Mouse (Mus musculus) liver, postnatal 0 days (tissue): ENCODE results near the gene Fndc5. TPM values are rescaled to one million over a fixed set of nuclear protein-coding genes. Genes with fewer than 3 reads are reported as not detected.

Experiments
- ATAC-seq: fragments of 200-750 bp; cut with Nextera tagmentation; 2 replicates; pipeline ENCODE4 v1.8.0; 2017; ENCODE audit warnings: mild to moderate bottlenecking, moderate library complexity
- DNase-seq: peaks from one replicate; pipeline ENCODE4 v3.0.0-alpha.2; 2016
- H3K27ac ChIP-seq: fragments of 300-500 bp; sonication (generic); 2 replicates; pipeline ENCODE4 v1.5.1; 2014; ENCODE audit warnings: antibody characterized with exemption, moderate library complexity, mild to moderate bottlenecking, low read depth
- H3K27me3 ChIP-seq: fragments of 300-500 bp; sonication (generic); 2 replicates; pipeline ENCODE4 v1.6.1; 2014; ENCODE audit warnings: low read length, control low read depth, mixed read lengths; ENCODE audit not compliant: insufficient read depth
- H3K36me3 ChIP-seq: fragments of 300-500 bp; sonication (generic); replicated peaks from 2 replicates; pipeline ENCODE4 v1.6.1; 2014; ENCODE audit warnings: mild to moderate bottlenecking, control low read depth, low read length, moderate library complexity, mixed read lengths; ENCODE audit not compliant: insufficient read depth
- H3K4me1 ChIP-seq: fragments of 300-500 bp; sonication (generic); 2 replicates; pipeline ENCODE4 v1.6.1; 2014; ENCODE audit warnings: antibody characterized with exemption, mild to moderate bottlenecking, control low read depth; ENCODE audit not compliant: insufficient read depth
- H3K4me2 ChIP-seq: fragments of 300-500 bp; sonication (generic); 2 replicates; pipeline ENCODE4 v1.6.1; 2014; ENCODE audit warnings: low read depth, mild to moderate bottlenecking, low read length, moderate library complexity, mixed read lengths
- H3K4me3 ChIP-seq: fragments of 300-500 bp; sonication (generic); 2 replicates; pipeline ENCODE4 v1.5.1; 2014; ENCODE audit warnings: low read depth, low read length
- H3K9ac ChIP-seq: fragments of 300-500 bp; sonication (generic); replicated peaks from 2 replicates; pipeline ENCODE4 v1.6.1; 2014; ENCODE audit warnings: mild to moderate bottlenecking, moderate library complexity
- H3K9me3 ChIP-seq: fragments of 300-500 bp; sonication (generic); 2 replicates; pipeline ENCODE4 v1.6.1; 2016; ENCODE audit warnings: mild to moderate bottlenecking, control low read depth, low read length, mixed read lengths
- CTCF ChIP-seq: sonication (generic); IDR thresholded peaks from 2 replicates; pipeline ENCODE4 v1.5.1; 2016; ENCODE audit warnings: antibody characterized with exemption, low read depth
- EP300 ChIP-seq: IDR thresholded peaks from 2 replicates; pipeline ENCODE4 v1.6.1; 2016; ENCODE audit warnings: antibody characterized with exemption, low read depth, mild to moderate bottlenecking
- WGBS: fragments of 180-500 bp; shearing (Covaris S2); extraction: QIAGEN DNeasy Blood & Tissue Kit; methylation state at CpG from one replicate; pipeline ENCODE4 v1.1.7; 2014; ENCODE audit not compliant: insufficient replicate concordance; 5-methylcytosine and 5-hydroxymethylcytosine counted together
- polyA plus RNA-seq: library from polyadenylated mRNA; unstranded; fragments of >200 nt; fragmentation: Nextera tagmentation; extraction: Ambion mirVana; gene quantifications from 2 replicates; pipeline ENCODE4 v1.2.1, GENCODE M21; 2015

Gene Fndc5
- polyA plus RNA-seq, 1 experiment from 2014 or later: 0.32 TPM

DNA sequence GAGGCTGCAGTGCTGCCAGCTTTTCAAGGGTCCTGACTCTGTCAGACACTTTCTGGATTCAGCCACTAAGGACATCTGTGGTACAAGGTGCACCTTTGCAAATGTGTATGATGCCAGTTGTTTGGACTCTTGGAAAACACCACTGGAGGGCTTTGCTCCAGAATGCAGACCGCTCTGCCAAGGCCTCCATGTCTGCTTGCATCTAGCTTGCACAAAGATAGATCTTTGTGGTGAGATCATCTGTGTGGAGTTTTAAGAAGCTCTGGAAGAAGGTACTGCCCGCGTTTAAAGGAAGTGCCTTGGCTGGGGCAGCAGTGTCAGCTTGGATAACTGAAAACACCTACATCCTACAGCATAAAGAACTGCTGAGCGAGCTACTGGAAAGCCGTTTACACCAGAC is 6.7 kb downstream of the Fndc5 start:
- Histone ChIP-seq H3K27ac (no peak overlapping the region), H3K36me3 (no peaks in the 10 kb centered on the region), H3K4me2 (no peak overlapping the region), H3K4me1 (peaks cover 30% of the 10 kb centered on the region), H3K9me3 (no peaks in the 10 kb centered on the region), H3K27me3 (peaks cover 9% of the 10 kb centered on the region; the same call in 1 of the 2 replicates), H3K4me3 (no peak overlapping the region), H3K9ac (no peak overlapping the region)
- ATAC-seq (no peak), DNase-seq (no peak)
- WGBS: 65% methylated on average over 5 of the region's 5 CpGs
- no peak for TF ChIP-seq EP300
- TF ChIP-seq CTCF: no peak

DNA sequence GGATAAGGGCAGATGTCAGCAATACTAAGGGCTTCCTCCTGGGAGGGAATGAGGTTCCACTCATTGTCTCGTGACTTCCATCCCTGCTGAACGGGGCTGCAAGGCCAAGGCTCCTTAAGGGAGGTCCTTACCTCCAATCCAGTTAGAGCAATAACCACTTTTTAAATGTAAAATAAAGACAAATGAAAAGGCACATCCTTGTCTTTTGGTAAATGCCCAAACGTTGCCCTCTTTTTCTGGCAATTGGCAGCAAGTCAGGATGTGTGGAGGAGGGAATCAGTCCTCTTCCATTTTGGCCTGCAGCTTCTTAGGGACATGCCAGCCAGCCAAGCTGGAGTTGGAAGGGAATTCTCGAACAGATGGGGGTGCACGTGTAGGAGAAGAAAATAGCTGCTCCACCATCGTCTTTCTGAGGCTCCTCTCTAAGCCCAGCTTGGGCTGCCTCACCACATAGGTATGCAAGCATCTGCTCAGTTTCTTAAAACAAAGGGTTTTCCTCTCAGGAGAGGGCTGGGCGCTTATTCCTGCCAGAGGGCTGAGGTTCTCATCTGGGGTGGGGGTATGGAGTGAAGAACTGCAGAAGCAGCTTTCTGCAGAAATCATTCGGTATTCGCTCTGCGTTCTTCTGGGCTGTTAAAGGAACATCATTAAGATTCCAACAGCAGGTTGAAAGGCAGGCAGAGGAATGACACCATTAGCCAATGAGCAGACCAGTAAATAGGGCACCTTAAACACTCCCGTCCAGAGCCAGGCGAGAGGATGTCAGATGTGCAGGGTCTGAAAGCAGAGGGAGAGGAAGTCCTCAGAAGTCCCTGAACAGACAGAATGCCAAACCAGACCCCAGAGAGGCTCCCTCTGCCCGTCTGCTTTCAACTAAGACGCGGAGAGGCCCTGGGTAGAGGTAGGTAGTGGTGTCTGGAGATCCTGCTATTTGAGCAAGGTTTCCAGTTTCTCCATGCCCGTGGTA is 7.9 kb downstream of the Fndc5 start:
- Histone ChIP-seq H3K27me3 (no peaks in the 10 kb centered on the region), H3K4me1 (peaks cover 23% of the 10 kb centered on the region), H3K4me2 (no peak overlapping the region), H3K9ac (no peak overlapping the region), H3K27ac (no peak overlapping the region), H3K9me3 (no peaks in the 10 kb centered on the region), H3K4me3 (no peak overlapping the region), H3K36me3 (no peaks in the 10 kb centered on the region; the same call in 1 of the 2 replicates)
- DNase-seq: no peak
- no peak for ATAC-seq
- 76% methylated on average over 16 of the region's 16 CpGs for WGBS
- TF ChIP-seq EP300: no peak
- no peak for TF ChIP-seq CTCF

DNA sequence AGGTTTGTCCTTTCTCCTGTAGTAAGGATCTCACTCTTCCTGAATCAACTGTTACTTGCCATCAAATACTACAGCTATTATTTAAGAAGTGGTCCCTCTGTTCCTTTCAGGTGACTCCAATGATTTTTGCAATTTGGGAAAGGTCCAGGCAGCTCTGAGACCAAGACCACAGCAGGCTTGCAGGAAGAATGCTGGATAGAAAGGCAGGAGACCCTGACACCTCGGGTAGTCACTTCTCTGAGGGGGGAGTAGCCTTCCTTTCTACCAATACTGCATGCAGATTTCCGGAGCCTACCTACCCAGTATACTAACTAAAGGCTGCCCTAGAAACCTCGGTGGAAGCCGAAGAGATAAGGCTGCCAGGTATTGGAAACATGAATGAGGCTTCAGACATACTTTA is 8.6 kb downstream of the Fndc5 start:
- Histone ChIP-seq H3K27ac (no peak overlapping the region), H3K9me3 (no peaks in the 10 kb centered on the region), H3K4me3 (no peak overlapping the region), H3K9ac (no peak overlapping the region), H3K36me3 (no peaks in the 10 kb centered on the region; the same call in 1 of the 2 replicates), H3K27me3 (no peaks in the 10 kb centered on the region), H3K4me1 (peaks cover 15% of the 10 kb centered on the region), H3K4me2 (no peak overlapping the region)
- DNase-seq (no peak), ATAC-seq (no peak)
- 61% methylated on average over 4 of the region's 4 CpGs for WGBS
- TF ChIP-seq EP300 (no peak), CTCF (no peak)

DNA sequence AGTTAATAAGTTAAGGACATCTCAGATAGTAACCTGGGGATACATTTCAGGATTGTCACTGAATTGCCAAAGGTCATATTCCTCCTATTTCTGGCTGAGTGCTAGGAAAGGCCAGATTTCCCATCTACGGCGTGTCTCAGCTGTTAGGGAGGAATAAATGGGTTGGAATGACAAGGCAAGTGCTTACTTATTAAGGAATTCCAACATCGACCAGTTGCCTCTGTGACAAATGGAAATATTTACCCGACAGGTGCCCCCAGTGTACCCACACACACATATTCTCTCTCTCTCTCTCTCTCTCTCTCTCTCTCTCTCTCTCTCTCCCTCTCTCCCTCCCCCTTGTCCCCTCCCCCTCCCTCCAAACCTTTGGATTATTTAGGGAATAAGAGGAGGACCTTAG is 9.1 kb downstream of the Fndc5 start:
- H3K27ac ChIP-seq: no peak overlapping the region
- no peaks in the 10 kb centered on the region for H3K9me3 ChIP-seq
- no peak for DNase-seq
- H3K27me3 ChIP-seq: no peaks in the 10 kb centered on the region
- no peak overlapping the region for H3K4me3 ChIP-seq
- ATAC-seq: no peak
- TF ChIP-seq EP300 (no peak), CTCF (no peak)
- no peak overlapping the region for H3K4me2 ChIP-seq
- no peak overlapping the region for H3K9ac ChIP-seq
- H3K4me1 ChIP-seq: peaks cover 11% of the 10 kb centered on the region; the same call in 1 of the 2 replicates
- 73% methylated on average over 4 of the region's 4 CpGs for WGBS
- no peaks in the 10 kb centered on the region; the same call in 1 of the 2 replicates for H3K36me3 ChIP-seq

DNA sequence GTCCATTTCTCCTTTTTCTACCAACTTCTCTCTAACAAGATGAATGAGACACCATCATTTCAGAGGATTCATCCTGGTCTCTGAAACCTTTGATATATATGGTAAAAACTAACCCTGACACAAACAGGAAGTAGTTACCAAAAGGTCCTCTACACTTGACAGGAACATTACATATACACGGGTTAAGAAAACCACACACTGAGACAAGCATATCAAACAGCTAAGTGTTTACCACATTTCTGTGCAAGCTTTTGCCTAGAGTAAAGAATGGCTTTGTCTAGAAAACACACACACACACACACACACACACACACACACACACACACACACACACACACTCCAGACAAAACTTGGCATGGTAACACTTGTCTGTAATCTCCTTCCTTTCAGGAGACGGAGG is 9.6 kb downstream of the Fndc5 start:
- TF ChIP-seq EP300 (no peak), CTCF (no peak)
- Histone ChIP-seq H3K27ac (no peak overlapping the region), H3K4me3 (no peak overlapping the region), H3K9me3 (no peaks in the 10 kb centered on the region), H3K4me1 (peaks cover 9% of the 10 kb centered on the region; the same call in 1 of the 2 replicates), H3K9ac (no peak overlapping the region), H3K36me3 (no peaks in the 10 kb centered on the region; the same call in 1 of the 2 replicates), H3K27me3 (no peaks in the 10 kb centered on the region), H3K4me2 (no peak overlapping the region)
- ATAC-seq (no peak), DNase-seq (no peak)
- 45% methylated on average over 2 of the region's 2 CpGs for WGBS

DNA sequence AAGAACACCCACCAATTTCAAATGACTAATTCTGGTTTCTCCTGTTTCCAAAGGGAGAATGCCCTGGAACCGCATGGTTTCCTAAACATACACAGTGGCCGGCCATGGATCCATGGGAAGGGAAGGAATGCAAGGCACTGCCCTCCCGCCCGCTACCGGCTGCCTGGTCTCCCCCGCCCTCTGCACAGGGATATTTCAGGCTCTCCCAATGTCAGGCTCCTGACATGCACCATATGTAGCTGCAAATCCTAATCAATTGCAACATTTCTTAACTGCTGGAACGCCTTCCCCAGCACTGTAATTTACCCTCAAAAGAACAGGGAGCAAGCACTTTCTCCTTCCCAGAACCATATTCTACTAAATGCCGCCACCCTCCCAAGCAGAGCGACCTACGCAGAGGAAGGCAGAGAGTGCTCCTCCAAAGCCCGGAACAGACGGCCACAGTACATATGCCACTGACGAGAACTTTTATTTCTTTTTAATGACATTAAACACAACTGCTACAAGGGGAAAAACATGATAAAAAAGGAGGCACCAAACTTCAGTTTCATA is 10.8 kb downstream of the Fndc5 start:
- Histone ChIP-seq H3K4me2 (no peak overlapping the region), H3K27me3 (no peaks in the 10 kb centered on the region), H3K9me3 (no peaks in the 10 kb centered on the region), H3K9ac (no peak overlapping the region), H3K4me3 (no peak overlapping the region), H3K36me3 (peaks cover 7% of the 10 kb centered on the region), H3K4me1 (no peaks in the 10 kb centered on the region), H3K27ac (no peak overlapping the region)
- DNase-seq (no peak), ATAC-seq (no peak)
- no peak for TF ChIP-seq CTCF
- no peak for TF ChIP-seq EP300
- WGBS: 89% methylated on average over 13 of the region's 13 CpGs
